Mouse (Mus musculus) brown adipose tissue, adult 24 weeks (tissue): ENCODE measurements around the gene Ecm2. TPM values are rescaled to one million over a fixed set of nuclear protein-coding genes. Genes with fewer than 3 reads are reported as not detected.
A peak's percentile ranks its signal among the peaks of the same experiment; 100 is the strongest.

Experiments used
- H3K27ac ChIP-seq: fragments of 200-500 bp; replicated peaks from 2 replicates; pipeline ENCODE4 v1.5.1; 2012; ENCODE audit warnings: low read depth, mild to moderate bottlenecking, low read length
- H3K4me1 ChIP-seq: fragments of 200-500 bp; 2 replicates; pipeline ENCODE4 v1.6.1; 2012; ENCODE audit warnings: low read length, mixed read lengths; ENCODE audit not compliant: control insufficient read depth, insufficient read depth, insufficient read length
- H3K4me3 ChIP-seq: fragments of 200-500 bp; 2 replicates; pipeline ENCODE4 v1.5.1; 2012; ENCODE audit warnings: low read depth, mild to moderate bottlenecking, low read length, moderate library complexity; ENCODE audit not compliant: insufficient read depth
- polyA plus RNA-seq: library from polyadenylated mRNA; stranded (reverse); fragments of >200 nt; gene quantifications from 2 replicates; pipeline ENCODE4 v1.2.4, GENCODE M21; 2012; ENCODE audit not compliant: missing spikeins, insufficient read depth, insufficient read length

Gene Ecm2
- polyA plus RNA-seq, 1 experiment, result 10.1 TPM

- Histone ChIP-seq H3K27ac (peak overlapping the region; percentile 2; the same call in 1 of the 2 replicates), H3K4me1 (no peaks in the 10 kb centered on the region), H3K4me3 (no peak overlapping the region)
Measured at GRCm38 (mm10) chr13:49547563-49548150, 43.0 kb downstream of the Ecm2 start.

- Histone ChIP-seq H3K27ac (no peak overlapping the region), H3K4me3 (no peak overlapping the region)
Measured at GRCm38 (mm10) chr13:49549616-49550015, 45.0 kb downstream of the Ecm2 start.

GRCm38 (mm10) chr13:49554519-49554918 lies 49.9 kb downstream of the Ecm2 start:
- no peaks in the 10 kb centered on the region; the same call in 1 of the 2 replicates for H3K4me1 ChIP-seq
- no peak overlapping the region for H3K4me3 ChIP-seq
- no peak overlapping the region for H3K27ac ChIP-seq

More at GRCm38 (mm10) chr13:49549616-49550015, 45.0 kb downstream of the Ecm2 start:
- H3K4me1 ChIP-seq, result no peaks in the 10 kb centered on the region

GRCm38 (mm10) chr13:49556203-49556602 lies 51.6 kb downstream of the Ecm2 start:
- Histone ChIP-seq H3K4me1 (peaks cover 2% of the 10 kb centered on the region), H3K27ac (no peak overlapping the region), H3K4me3 (no peak overlapping the region)

- H3K4me1 ChIP-seq, result peaks cover 4% of the 10 kb centered on the region
- no peak overlapping the region for H3K27ac ChIP-seq
- no peak overlapping the region for H3K4me3 ChIP-seq
Measured at GRCm38 (mm10) chr13:49556924-49557323, 52.3 kb downstream of the Ecm2 start.

- H3K4me3 ChIP-seq, result no peak overlapping the region
- no peak overlapping the region for H3K27ac ChIP-seq
- H3K4me1 ChIP-seq, result peaks cover 4% of the 10 kb centered on the region
Measured at GRCm38 (mm10) chr13:49559185-49559584, 54.6 kb downstream of the Ecm2 start.

- Histone ChIP-seq H3K4me1 (peaks cover 4% of the 10 kb centered on the region), H3K27ac (peak overlapping the region; percentile 46; the same call in 1 of the 2 replicates), H3K4me3 (no peak overlapping the region)
Measured at GRCm38 (mm10) chr13:49560886-49561285, 56.3 kb downstream of the Ecm2 start.

GRCm38 (mm10) chr13:49564347-49564746 lies 59.7 kb downstream of the Ecm2 start:
- Histone ChIP-seq H3K27ac (no peak overlapping the region), H3K4me3 (no peak overlapping the region), H3K4me1 (peaks cover 4% of the 10 kb centered on the region; the same call in 1 of the 2 replicates)

GRCm38 (mm10) chr13:49570371-49570770 lies 65.8 kb downstream of the Ecm2 start:
- H3K27ac ChIP-seq, result no peak overlapping the region
- H3K4me1 ChIP-seq, result no peaks in the 10 kb centered on the region
- H3K4me3 ChIP-seq, result no peak overlapping the region

- Histone ChIP-seq H3K27ac (no peak overlapping the region), H3K4me3 (no peak overlapping the region), H3K4me1 (no peaks in the 10 kb centered on the region)
Measured at GRCm38 (mm10) chr13:49571418-49571817, 66.8 kb downstream of the Ecm2 start.

- H3K27ac ChIP-seq, result no peak within 1 kb of the TSS
- H3K4me1 ChIP-seq, result no peaks in the 10 kb centered on the region
- no peak within 1 kb of the TSS for H3K4me3 ChIP-seq
Measured at GRCm38 (mm10) chr13:49581541-49582530, 77.2 kb downstream of the Ecm2 start, which contains the start of gene Omd. Gene Omd, plus strand, starts transcription at chr13:49582462.

Other genes starting within 250 kb of the Ecm2 start
- 0.59 and 1.1 TPM in 2 replicates for gene Fgd3, start 184.5 kb upstream of the Ecm2 start, polyA plus RNA-seq
- gene Bicd2, start 163.2 kb upstream of the Ecm2 start, polyA plus RNA-seq, result 34.0 and 37.1 TPM in 2 replicates
- gene Ippk, start 83.6 kb upstream of the Ecm2 start, polyA plus RNA-seq, result 4.4 and 5.9 TPM in 2 replicates
- gene Tes3-ps, start 11.5 kb upstream of the Ecm2 start, polyA plus RNA-seq, result 1.8 and 2.0 TPM in 2 replicates
- gene Aspn, start 39.6 kb downstream of the Ecm2 start, polyA plus RNA-seq, result 28.9 and 34.2 TPM in 2 replicates
- gene Omd, start 77.7 kb downstream of the Ecm2 start, polyA plus RNA-seq, result 0.96 and 1.1 TPM in 2 replicates
- 33.2 and 49.8 TPM in 2 replicates for gene Ogn, start 103.2 kb downstream of the Ecm2 start, polyA plus RNA-seq
- 1.5 TPM in 1 of 2 replicates, not detected in the other for gene Cenpp, start 148.0 kb downstream of the Ecm2 start, polyA plus RNA-seq
- gene Nol8, start 148.3 kb downstream of the Ecm2 start, polyA plus RNA-seq, result 7.8 and 10.3 TPM in 2 replicates
- 14.9 and 15.5 TPM in 2 replicates for gene Iars, start 177.3 kb downstream of the Ecm2 start, polyA plus RNA-seq